Mouse (Mus musculus) megakaryocyte-erythroid progenitor cell, adult 5-6 weeks (primary cell): ENCODE data around the gene Irf2bp1. TPM values are rescaled to one million over a fixed set of nuclear protein-coding genes. Genes with fewer than 3 reads are reported as not detected.
A peak's percentile ranks its signal among the peaks of the same experiment; 100 is the strongest.

Experiments used
- ATAC-seq: replicated peaks from 2 replicates; pipeline ENCODE4 v1.8.0; 2016; ENCODE audit warnings: mild to moderate bottlenecking, inconsistent platforms; ENCODE audit not compliant: severe bottlenecking, poor library complexity, low FRiP score, low TSS enrichment
- total RNA-seq, 2 experiments: library from RNA; stranded (forward) in 1 of 2; stranded (reverse) in 1 of 2; fragments of 200-1000, 215-1000 nt in 1 of 2; fragments of >200 nt in 1 of 2; fragmentation: Nextera tagmentation in 1 of 2; gene quantifications; 2 replicates each; pipeline ENCODE4 v1.2.3; 2014 to 2017

Gene Irf2bp1
- total RNA-seq, 2 experiments from 2014 or later, result 12.7 to 23.8 TPM

- no peak for ATAC-seq
Measured at GRCm38 (mm10) chr7:19022189-19022958, 18.5 kb downstream of the Irf2bp1 start.

GRCm38 (mm10) chr7:19023357-19023814 is 19.5 kb downstream of the Irf2bp1 start, which contains the start of gene Foxa3:
Gene Foxa3, minus strand, starts transcription at chr7:19023538.
- peak; percentile 20; the same call in 1 of the 2 replicates for ATAC-seq

- ATAC-seq, result peak; percentile 84
Measured at GRCm38 (mm10) chr7:19024096-19024506, 20.3 kb downstream of the Irf2bp1 start, which contains the start of gene Sympk. Gene Sympk, plus strand, starts transcription at chr7:19024377.

- peak; percentile 28 for ATAC-seq
Measured at GRCm38 (mm10) chr7:19024581-19025255, 20.9 kb downstream of the Irf2bp1 start.

DNA sequence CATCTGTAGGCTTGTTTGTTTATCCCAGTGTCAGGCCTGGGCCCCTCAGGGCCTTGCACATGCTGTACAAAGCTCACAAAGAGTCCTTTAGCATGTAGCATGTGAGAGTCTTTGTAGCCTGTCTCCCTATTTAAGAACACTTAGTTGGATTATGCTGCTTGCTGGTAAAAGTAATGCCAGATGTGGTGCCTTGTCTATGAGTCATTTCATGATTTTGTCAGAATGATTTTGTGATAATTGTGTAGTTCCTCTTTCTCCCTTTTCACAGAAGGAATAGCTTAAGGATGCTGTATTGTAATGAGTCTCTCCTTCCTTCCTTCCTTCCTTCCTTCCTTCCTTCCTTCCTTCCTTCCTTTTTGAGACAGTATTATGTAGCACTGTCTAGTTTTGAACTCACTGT is 24.2 kb downstream of the Irf2bp1 start:
- ATAC-seq, result no peak

GRCm38 (mm10) chr7:19029084-19029653 is 25.3 kb downstream of the Irf2bp1 start:
- ATAC-seq, result peak; percentile 82

- no peak for ATAC-seq
Measured at GRCm38 (mm10) chr7:19031641-19032040, 27.8 kb downstream of the Irf2bp1 start.

DNA sequence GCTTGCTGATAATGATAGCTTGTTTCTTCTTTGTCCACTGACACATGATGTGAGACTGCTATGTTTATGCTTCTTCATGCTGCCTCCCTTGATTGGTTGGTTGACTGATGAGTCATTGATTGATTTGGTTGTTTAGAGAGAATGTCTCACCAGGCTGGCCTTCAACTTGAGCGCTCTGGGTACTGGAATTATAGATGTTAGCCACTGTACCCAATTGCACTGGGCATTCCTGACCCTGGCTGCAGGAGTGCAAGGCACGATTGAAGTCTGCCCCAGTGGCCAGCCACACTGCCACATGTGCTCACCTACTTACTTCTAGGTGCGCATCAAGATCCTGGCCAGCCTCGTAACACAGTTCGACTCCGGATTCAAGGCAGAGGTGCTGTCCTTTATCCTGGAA is 40.8 kb downstream of the Irf2bp1 start:
- ATAC-seq, result no peak

DNA sequence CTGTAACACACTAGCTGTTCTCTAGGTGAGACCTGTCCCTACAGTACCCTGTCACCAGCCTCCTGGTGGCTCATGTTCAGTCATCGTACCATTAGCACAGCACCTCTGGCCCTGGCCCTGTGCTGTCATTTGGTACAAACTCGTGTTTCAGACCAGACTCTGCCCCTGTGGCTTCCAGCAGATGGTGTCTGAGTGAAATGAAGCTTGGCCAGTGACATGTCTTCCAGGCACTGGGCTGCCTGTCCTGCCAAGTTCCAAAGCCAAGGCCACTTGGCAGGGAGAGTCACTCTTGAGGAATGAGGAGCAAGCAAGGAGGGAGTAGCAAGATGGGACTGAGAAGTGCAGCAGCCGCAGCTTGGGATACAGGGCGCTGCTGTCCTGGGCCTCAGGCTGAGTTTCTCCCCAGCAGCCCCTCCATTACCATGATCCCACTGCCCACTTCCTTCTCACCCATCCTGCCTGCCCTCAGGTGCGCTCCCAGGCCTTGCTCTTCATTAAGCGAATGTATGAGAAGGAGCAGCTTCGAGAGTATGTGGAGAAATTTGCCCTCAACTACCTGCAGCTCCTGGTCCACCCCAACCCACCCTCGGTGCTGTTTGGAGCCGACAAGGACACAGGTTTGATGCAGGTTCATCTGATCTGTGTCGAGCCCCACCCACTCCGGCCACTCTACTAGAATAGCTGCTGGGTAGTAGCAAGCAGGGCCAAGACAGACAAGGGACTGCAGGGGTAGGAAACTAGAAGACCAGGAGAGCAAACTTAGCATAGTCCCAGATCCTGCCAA is 42.6 kb downstream of the Irf2bp1 start:
- no peak for ATAC-seq

GRCm38 (mm10) chr7:19048006-19048527 is 44.2 kb downstream of the Irf2bp1 start:
- ATAC-seq, result no peak

- no peak for ATAC-seq
Measured at GRCm38 (mm10) chr7:19049252-19049651, 45.4 kb downstream of the Irf2bp1 start.

GRCm38 (mm10) chr7:19050172-19050571 is 46.3 kb downstream of the Irf2bp1 start:
- no peak for ATAC-seq

DNA sequence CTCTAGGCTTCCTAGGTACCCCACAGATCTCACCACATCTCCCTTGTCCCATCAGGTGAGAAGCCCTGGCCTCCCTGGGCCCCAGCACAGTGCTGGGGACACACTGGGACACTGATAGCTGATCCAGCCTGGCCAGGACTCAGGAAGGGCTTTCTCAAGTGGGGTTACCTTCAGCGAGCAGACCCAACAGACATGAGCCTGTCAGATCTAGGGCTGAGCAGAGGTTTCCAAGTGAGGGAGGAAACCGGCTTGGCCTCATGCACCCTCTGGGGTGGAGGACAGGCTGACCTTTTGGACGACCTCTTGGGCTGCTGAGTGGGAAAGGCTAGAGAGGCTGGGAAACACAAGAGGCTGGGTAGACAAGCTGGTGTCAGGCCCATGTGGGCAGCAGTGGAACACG is 47.3 kb downstream of the Irf2bp1 start:
- ATAC-seq, result no peak

GRCm38 (mm10) chr7:19052345-19053135 is 48.7 kb downstream of the Irf2bp1 start:
- no peak for ATAC-seq

- no peak for ATAC-seq
Measured at GRCm38 (mm10) chr7:19053136-19053532, 49.3 kb downstream of the Irf2bp1 start.

DNA sequence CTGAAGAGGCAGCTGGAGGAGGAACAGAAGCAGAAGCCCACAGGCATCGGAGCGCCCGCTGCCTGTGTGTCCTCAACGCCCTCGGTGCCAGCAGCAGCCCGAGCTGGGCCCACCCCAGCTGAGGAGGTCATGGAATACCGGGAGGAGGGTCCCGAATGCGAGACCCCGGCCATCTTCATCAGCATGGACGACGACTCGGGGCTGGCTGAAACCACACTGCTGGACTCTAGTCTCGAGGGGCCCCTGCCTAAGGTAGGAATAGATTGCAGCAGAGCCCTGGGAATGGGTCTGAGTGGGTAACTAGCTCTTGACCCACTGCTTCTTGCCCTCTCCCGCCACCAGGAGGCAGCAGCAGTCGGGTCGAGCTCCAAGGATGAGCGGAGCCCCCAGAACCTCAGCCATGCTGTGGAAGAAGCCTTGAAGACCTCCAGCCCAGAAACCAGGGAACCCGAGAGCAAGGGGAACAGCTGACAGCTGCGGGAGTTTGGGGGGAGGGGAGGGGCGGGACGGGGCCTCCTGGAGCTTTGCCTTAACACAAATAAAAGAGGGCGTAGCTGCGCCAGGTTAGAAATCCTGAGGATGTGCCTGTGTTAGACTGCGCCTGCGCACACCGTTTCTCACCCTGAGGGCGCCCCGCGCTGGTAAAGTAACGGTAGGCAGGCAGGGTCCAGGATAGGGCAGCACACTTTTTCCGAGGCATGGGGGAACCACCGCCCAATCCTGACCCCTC is 50.4 kb downstream of the Irf2bp1 start, which contains the start of gene Rsph6a:
Rsph6a (plus strand) TSS at position 644 of the 730 bp plus-strand sequence.
- no peak for ATAC-seq

GRCm38 (mm10) chr7:19054777-19055076 is 50.9 kb downstream of the Irf2bp1 start:
- no peak for ATAC-seq

DNA sequence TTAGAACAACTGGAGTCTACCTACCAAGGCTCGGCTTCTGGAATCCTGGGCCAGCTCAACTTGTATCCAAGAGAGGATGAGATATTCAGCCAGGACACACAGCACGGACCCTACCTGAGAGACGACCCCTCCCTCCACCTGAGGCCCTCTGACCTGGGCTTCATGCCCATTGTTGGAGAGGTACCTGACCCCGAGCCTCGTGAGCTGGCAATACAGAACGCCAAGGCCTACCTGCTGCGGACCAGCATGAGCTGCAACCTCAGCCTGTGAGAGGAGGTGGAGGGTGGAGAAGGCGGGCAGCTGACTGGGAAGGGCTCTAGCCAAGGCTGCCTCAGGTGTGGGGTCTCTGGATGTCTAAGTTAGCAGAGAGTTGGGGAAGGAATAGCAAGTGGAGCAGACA is 51.3 kb downstream of the Irf2bp1 start:
- ATAC-seq, result no peak
